Mouse (Mus musculus) heart, adult 2 months (tissue): ENCODE measurements around the gene Myo9a.

ENCODE experiments used
- CTCF ChIP-seq: fragments of 200-600 bp; IDR thresholded peaks from 2 replicates; pipeline ENCODE4 v1.8.1; 2022; ENCODE audit warnings: antibody characterized with exemption, mild to moderate bottlenecking, moderate library complexity
- EP300 ChIP-seq: fragments of 200-500 bp; IDR thresholded peaks from 2 replicates; pipeline ENCODE4 v1.6.1; 2011; ENCODE audit warnings: low read depth, low read length, control low read depth; ENCODE audit not compliant: insufficient read depth
- POLR2A ChIP-seq: fragments of 200-500 bp; IDR thresholded peaks from 2 replicates; pipeline ENCODE4 v1.6.1; 2011; ENCODE audit warnings: mild to moderate bottlenecking, low read depth, low read length, control low read depth; ENCODE audit not compliant: insufficient read depth

DNA sequence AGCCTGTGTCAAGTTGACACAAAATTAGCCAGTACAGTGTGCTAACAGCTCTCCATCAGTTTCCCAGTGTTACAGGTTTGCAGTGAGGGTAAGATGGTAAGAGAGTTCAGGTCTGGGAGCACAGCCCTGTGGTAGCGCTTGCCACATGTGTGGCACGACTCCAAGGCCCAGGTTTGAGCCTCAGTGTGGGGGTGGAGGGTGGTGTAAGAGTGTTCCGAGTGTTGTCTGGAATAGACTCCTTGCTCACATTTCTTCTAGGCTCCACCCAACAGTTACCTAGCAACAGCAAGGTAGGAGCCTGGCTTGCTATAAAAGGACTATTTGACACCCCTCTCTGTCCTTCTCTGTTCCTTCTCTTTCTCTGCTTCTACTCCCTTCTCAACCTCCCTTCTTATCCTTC is 213.7 kb downstream of the Myo9a start:
- TF ChIP-seq CTCF (no peak), POLR2A (no peak), EP300 (no peak)
